Mouse (Mus musculus) granulocyte monocyte progenitor cell, adult 5-6 weeks (primary cell): ENCODE data around the gene Rhot1. TPM values are rescaled to one million over a fixed set of nuclear protein-coding genes. Genes with fewer than 3 reads are reported as not detected.
"Not testable (repeated sequence)": the region's sequence is repeated elsewhere in the genome, so short reads cannot be mapped to it uniquely, and the experiment has no call there.

Source experiments
- ATAC-seq: replicated peaks from 2 replicates; pipeline ENCODE4 v1.8.0; 2016; ENCODE audit warnings: mild to moderate bottlenecking, moderate TSS enrichment, inconsistent platforms; ENCODE audit not compliant: poor library complexity, severe bottlenecking
- total RNA-seq, 2 experiments: library from RNA; stranded (forward) in 1 of 2; stranded (reverse) in 1 of 2; fragments of 200-712, 200-1000 nt in 1 of 2; fragments of >200 nt in 1 of 2; fragmentation: Nextera tagmentation in 1 of 2; gene quantifications; 2 replicates each; pipeline ENCODE4 v1.2.3; 2014 to 2017

Rhot1 gene
- total RNA-seq (2014; fragmentation: Nextera tagmentation) (49.8 and 54.1 TPM in 2 replicates), total RNA-seq (2017) (44.8 and 58.0 TPM in 2 replicates)

DNA sequence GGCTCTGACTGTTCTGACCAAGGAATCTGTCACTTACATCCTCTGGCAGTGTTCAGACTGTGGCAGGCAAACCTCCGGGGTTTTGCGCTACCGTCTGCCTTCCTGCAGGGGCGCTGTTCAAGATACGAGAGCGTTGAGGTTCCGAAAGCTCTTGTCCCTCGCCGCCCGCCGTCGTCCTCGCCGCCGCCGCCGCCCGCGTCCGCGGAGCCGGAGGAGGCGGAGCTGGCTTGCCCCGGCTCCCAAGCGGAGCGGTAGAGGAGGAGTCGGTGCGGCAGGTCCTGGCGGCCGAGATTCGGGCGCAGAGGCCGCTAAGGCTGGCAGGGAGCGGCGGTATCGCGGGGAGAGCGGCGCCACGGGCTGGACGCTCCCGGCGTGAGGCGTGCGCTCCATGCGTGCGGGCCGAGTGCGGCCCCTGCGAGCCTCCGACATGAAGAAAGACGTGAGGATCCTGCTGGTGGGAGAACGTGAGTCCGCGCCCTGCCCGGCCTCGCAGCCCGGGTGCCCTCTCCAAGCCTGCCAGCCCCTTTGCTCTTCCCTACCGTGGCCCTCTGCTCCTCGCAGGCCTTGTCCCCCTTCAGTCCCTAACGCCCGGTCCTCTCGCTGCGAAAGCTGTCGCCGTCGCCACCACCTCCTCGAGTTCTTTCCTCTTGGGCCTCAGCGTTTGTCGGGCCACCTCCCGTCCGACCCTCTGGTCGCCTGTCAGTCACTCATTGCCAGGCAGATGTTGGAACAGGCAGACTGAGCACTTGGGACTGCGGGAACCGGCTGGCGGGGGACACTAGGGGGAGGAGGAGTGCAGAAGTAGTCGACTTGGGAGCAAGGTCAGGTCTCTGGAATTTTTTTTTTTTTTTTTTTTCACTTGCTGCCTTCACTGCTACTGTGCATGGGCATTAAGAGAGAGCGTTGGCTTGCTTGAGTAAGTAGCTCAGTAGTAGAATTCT is at the start of gene Rhot1:
Rhot1 (plus strand) TSS at position 160 of the 941 bp plus-strand sequence.
- peak; percentile 88 for ATAC-seq

DNA sequence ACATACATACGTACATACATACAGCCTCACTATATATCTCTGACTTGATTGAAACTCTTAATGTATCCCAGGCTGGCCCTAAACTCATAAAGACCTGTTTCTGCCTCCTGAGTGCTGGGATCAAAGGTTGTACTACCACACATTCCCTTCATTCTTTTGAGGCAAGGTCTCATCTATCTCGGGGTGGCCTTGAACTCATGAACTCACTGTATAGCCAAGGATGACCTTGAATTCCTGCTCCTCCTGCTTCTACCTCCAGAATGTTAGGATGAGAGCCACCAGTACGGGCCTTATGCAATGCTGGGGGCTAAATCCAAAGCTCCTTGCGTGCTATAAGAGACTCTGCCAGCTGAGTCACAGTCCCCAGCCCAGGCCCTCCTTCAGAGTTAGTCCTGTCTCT is 47.8 kb upstream of the Rhot1 start:
- ATAC-seq, result no peak

GRCm38 (mm10) chr11:80163362-80164116 is 45.3 kb upstream of the Rhot1 start:
- ATAC-seq, result peak; percentile 85

GRCm38 (mm10) chr11:80164224-80164623 is 44.6 kb upstream of the Rhot1 start:
- ATAC-seq, result no peak

DNA sequence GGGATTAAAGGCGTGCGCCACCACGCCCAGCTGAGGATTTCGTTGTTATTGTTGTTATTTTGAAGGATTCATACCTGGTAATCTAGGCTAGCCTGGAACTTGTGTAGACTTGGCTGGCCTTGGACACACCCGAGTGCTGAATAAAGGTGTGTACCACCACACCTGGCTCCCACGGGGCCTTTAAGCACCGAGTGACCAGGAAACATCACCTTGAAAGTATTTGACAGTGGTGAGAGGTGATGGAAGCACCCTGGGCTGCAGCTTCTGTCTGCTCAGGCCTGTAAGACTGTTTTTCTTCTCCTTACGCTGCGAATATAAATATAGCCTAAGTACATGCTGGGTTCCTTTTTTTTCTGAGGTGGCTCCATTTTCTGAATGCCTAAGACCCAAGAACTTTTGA is 40.7 kb upstream of the Rhot1 start:
- no peak for ATAC-seq

GRCm38 (mm10) chr11:80168611-80169249 is 40.1 kb upstream of the Rhot1 start:
- peak; percentile 49; the same call in 1 of the 2 replicates for ATAC-seq

GRCm38 (mm10) chr11:80169629-80170028 is 39.2 kb upstream of the Rhot1 start:
- peak; percentile 75 for ATAC-seq

DNA sequence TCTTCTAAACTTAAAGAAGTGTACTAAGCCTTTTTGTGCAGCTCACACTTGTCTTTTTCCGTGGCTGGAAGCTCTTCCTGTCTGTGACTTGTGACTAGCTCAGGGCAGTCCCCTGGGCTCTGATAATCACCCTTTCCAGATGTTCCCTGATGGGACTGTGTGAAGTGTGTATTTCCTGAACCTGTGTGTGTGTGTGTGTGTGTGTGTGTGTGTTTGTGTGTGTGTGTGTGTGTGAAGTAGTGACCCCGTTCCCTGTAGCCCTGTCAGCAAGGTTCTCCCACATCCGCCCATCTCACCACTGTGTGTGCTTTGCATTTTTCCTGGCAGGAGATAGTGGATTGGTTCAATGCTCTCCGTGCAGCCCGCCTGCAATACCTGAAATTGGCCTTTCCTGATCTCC is 38.5 kb upstream of the Rhot1 start:
- ATAC-seq, result no peak

- ATAC-seq, result no peak
Measured at GRCm38 (mm10) chr11:80171884-80172283, 36.9 kb upstream of the Rhot1 start.

DNA sequence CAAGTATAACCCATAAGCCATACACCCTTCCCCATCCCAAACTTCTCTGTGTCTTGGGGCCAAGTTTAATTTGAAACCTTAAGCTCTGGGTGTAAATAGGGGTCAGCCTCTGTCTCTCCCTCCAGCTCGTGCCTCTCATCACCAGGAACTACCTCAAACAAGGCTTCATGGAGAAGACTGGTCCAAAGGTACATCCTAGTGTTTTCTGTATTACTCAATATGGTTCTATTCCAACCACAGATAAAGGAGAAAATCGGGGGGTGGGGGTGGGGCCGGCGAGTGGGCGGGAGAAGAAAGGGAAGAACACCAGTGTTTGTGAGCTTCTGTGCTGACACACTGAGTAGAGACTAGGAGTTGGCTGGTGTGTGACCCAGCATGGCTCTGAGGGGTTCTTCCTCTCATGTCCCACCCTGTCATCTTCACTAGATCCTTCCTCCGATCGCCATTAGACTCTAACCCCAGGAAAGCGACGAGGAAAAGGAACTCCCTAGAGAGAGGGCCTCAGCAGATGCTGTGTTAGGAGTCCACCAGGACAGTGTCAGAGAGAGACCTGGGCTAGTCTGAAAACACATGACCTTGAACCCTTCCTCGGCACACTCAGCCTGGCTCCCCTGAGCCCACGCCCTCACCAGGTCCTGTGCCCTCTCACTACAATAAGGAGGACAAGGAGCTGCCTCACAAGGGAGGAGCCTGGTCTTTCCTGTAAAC is 34.7 kb upstream of the Rhot1 start:
- no peak for ATAC-seq

GRCm38 (mm10) chr11:80176911-80177895 is 31.6 kb upstream of the Rhot1 start:
- ATAC-seq, result peak; percentile 52

- ATAC-seq, result no peak
Measured at GRCm38 (mm10) chr11:80178316-80178715, 30.5 kb upstream of the Rhot1 start.

DNA sequence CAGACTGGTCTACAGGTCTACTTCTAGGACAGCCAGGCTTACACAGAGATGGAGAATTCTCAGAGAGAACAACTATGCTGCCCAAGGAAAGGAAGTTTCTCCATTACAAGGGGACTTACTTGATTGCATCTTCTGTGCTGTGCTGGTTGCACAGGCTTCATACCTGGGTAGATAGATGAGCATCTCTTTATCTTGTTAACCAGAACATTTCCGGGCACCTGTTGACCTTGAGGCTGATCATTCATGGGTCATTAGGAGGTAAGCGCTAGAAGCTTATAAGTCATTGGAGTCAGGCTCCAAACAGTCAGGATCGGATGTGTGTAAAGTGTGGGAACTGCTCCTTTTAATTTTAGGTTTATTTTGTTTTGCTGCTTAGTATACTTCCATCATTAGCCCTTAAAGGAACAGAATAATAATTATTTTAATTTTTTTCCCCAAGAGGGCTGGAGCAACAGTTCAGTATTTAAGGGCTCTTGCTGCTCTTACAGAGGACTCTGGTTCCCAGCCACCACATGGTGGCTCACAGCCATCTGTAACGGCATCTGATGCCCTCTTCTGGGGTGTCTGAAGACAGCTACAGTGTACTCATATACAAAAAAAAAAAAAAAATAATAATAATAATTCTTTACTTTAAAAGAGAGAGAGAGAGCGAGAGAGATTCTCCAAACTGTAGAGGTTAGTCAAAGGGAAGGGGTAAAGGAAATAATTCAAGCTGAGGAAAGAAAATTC is 27.6 kb upstream of the Rhot1 start:
- no peak for ATAC-seq

DNA sequence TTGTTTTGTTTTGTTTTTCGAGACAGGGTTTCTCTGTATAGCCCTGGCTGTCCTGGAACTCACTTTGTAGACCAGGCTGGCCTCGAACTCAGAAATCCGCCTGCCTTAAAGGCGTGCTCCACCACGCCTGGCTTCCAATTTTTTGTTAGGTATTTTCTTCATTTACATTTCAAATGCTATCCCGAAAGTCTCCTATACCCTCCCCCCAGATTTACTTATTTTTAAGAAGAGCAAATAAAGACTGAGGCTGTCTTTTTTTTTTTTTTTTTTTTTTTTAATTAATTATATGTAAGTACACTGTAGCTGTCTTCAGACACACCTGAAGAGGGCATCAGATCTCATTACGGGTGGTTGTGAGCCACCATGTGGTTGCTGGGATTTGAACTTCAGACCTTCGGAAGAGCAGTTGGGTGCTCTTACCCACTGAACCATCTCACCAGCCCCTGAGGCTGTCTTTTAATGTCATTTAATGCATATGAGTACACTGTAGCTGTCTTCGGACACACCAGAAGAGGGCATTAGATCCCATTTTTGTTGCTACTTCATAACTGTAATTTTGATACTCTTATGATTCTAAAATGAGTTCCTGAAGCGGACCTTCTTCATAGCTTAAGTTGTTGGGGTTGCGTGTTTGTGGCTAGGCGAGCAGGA is 25.6 kb upstream of the Rhot1 start:
- ATAC-seq, result peak; percentile 47

DNA sequence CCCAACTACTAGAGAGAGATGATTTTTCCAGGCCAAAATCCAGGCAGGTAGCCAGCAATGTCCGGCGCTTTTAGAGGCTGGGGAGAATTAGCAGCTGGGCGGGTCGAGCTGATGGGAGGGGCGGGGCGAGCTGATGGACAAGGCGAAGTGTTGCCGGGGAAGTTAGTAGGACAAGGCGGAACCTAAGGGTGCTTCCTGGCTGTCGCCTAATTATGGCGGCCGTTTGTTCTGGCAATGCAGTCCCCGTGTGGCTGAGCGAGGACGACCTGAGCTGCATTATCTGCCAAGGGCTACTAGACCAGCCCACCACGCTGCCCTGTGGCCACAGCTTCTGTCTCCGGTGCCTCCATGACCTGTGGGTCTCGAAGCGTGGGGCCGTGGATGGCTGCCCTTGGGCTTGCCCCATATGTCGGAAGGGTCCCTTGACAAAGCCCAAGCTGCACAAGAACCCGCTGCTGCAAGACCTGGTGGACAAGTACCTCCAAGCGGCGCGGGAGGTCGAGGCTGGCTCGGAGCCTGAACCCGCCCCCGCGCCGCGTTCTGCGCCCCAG is 25.0 kb upstream of the Rhot1 start, which contains the start of gene Rnf135:
Rnf135 (plus strand) TSS at position 147 of the 551 bp plus-strand sequence.
- peak; percentile 100 for ATAC-seq

DNA sequence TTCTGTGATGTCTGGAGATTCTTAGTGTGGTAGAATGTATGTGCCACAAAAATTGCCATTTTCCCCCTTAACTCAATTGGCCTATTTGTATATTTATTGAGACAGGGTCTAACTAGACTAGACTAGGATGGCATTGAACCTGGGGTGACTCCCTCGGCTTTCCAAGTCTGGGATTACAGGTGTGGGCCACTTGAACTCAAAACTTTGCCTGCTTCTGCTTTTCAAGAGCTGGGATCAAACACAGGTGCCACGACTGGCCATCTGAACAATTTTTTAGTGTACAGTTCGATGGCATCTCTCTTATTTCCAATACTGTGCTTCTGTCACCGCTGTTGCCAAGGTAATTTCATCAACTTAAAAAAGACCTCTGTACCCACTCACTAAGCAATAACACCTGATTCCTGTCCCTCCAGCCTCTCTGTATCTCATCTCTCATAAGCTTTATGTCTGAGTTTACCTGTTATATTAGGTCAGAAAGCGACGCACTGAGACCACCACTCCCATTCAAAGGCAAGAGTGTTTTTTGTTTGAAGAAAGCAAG is 24.2 kb upstream of the Rhot1 start:
- ATAC-seq, result no peak

- ATAC-seq, result not testable (repeated sequence)
Measured at GRCm38 (mm10) chr11:80185441-80185976, 23.3 kb upstream of the Rhot1 start.
